Mouse (Mus musculus) lung, adult 2 months (tissue): Measurements from ENCODE around the gene Dctd.

Experiments
- CTCF ChIP-seq: fragments of 200-500 bp; IDR thresholded peaks from 2 replicates; pipeline ENCODE4 v1.5.1; 2011; ENCODE audit warnings: mild to moderate bottlenecking, low read length, control low read depth; ENCODE audit not compliant: insufficient read depth
- POLR2A ChIP-seq: fragments of 200-500 bp; IDR thresholded peaks from 2 replicates; pipeline ENCODE4 v1.6.1; 2011; ENCODE audit warnings: low read depth, mild to moderate bottlenecking, control low read depth, low read length, borderline replicate concordance; ENCODE audit errors: extremely low read depth

- no peak for TF ChIP-seq POLR2A
- TF ChIP-seq CTCF, result no peak
Measured at GRCm38 (mm10) chr8:48178993-48179392, 80.1 kb downstream of the Dctd start.
